Mouse (Mus musculus): ENCODE data around the gene Lta.

The Lta gene

GRCm38 (mm10) chr17:35201787-35202186 lies 3.4 kb downstream of the Lta start, which contains the start of gene Tnf:
TSS of gene Tnf (minus strand) at chr17:35202007.
- 0 out of 2 replicates have a peak, but pooled peaks cover 5% of the 10 kb centered on the region for H3K9me3 ChIP-seq (ENCODE audit: low read length)
- H3K4me3 ChIP-seq (replicated peaks; ENCODE audit: low read length) = no peak within 1 kb of the TSS
- TF ChIP-seq POU5F1 (IDR thresholded peaks at IDR 0.05; ENCODE audit: borderline replicate concordance, low read length) = no peak
- TF ChIP-seq CTCF (conservative IDR thresholded peaks at IDR 0.05; ENCODE audit: low read length) = no peak
- no peak for TF ChIP-seq NANOG (IDR thresholded peaks at IDR 0.05; ENCODE audit: borderline replicate concordance, low read length)
- peaks cover 25% of the 10 kb centered on the region; the same call in 1 of the 2 replicates for H3K4me1 ChIP-seq (replicated peaks; ENCODE audit: low read depth, low read length)
- peaks cover 97% of the 10 kb centered on the region for H3K27me3 ChIP-seq (ENCODE audit: insufficient read depth, low read length)
- H3K36me3 ChIP-seq (ENCODE audit: insufficient read depth, low read length) = no peaks in the 10 kb centered on the region

GRCm38 (mm10) chr17:35201128-35201527 lies 4.0 kb downstream of the Lta start:
- peaks cover 30% of the 10 kb centered on the region for H3K4me1 ChIP-seq (replicated peaks; ENCODE audit: low read depth, low read length)
- no peaks in the 10 kb centered on the region for H3K36me3 ChIP-seq (ENCODE audit: insufficient read depth, low read length)
- H3K4me3 ChIP-seq (replicated peaks; ENCODE audit: low read length) = no peak overlapping the region
- peaks cover 97% of the 10 kb centered on the region for H3K27me3 ChIP-seq (ENCODE audit: insufficient read depth, low read length)
- no peak for TF ChIP-seq NANOG (IDR thresholded peaks at IDR 0.05; ENCODE audit: borderline replicate concordance, low read length)
- TF ChIP-seq CTCF (conservative IDR thresholded peaks at IDR 0.05; ENCODE audit: low read length) = no peak
- TF ChIP-seq POU5F1 (IDR thresholded peaks at IDR 0.05; ENCODE audit: borderline replicate concordance, low read length) = no peak
- H3K9me3 ChIP-seq (ENCODE audit: low read length) = 0 out of 2 replicates have a peak, but pooled peaks cover 5% of the 10 kb centered on the region

GRCm38 (mm10) chr17:35200398-35200797 lies 4.8 kb downstream of the Lta start:
- TF ChIP-seq POU5F1 (IDR thresholded peaks at IDR 0.05; ENCODE audit: borderline replicate concordance, low read length) (no peak), NANOG (IDR thresholded peaks at IDR 0.05; ENCODE audit: borderline replicate concordance, low read length) (no peak), CTCF (conservative IDR thresholded peaks at IDR 0.05; ENCODE audit: low read length) (no peak)
- Histone ChIP-seq H3K9me3 (ENCODE audit: low read length) (0 out of 2 replicates have a peak, but pooled peaks cover 5% of the 10 kb centered on the region), H3K36me3 (ENCODE audit: insufficient read depth, low read length) (no peaks in the 10 kb centered on the region), H3K4me3 (replicated peaks; ENCODE audit: low read length) (no peak overlapping the region), H3K27me3 (ENCODE audit: insufficient read depth, low read length) (peaks cover 98% of the 10 kb centered on the region), H3K4me1 (replicated peaks; ENCODE audit: low read depth, low read length) (peaks cover 34% of the 10 kb centered on the region)

GRCm38 (mm10) chr17:35198946-35199345 lies 6.2 kb downstream of the Lta start:
- Histone ChIP-seq H3K27me3 (ENCODE audit: insufficient read depth, low read length) (peaks cover 98% of the 10 kb centered on the region), H3K4me3 (replicated peaks; ENCODE audit: low read length) (no peak overlapping the region), H3K4me1 (replicated peaks; ENCODE audit: low read depth, low read length) (peaks cover 38% of the 10 kb centered on the region), H3K36me3 (ENCODE audit: insufficient read depth, low read length) (no peaks in the 10 kb centered on the region), H3K9me3 (ENCODE audit: low read length) (0 out of 2 replicates have a peak, but pooled peaks cover 5% of the 10 kb centered on the region)
- no peak for TF ChIP-seq POU5F1 (IDR thresholded peaks at IDR 0.05; ENCODE audit: borderline replicate concordance, low read length)
- TF ChIP-seq CTCF (conservative IDR thresholded peaks at IDR 0.05; ENCODE audit: low read length) = no peak
- TF ChIP-seq NANOG (IDR thresholded peaks at IDR 0.05; ENCODE audit: borderline replicate concordance, low read length) = peak; percentile 93

- TF ChIP-seq CTCF (conservative IDR thresholded peaks at IDR 0.05; ENCODE audit: low read length) = no peak
- TF ChIP-seq NANOG (IDR thresholded peaks at IDR 0.05; ENCODE audit: borderline replicate concordance, low read length) = no peak
- 0 out of 2 replicates have a peak, but pooled peaks cover 5% of the 10 kb centered on the region for H3K9me3 ChIP-seq (ENCODE audit: low read length)
- H3K4me3 ChIP-seq (replicated peaks; ENCODE audit: low read length) = no peak overlapping the region
- H3K27me3 ChIP-seq (ENCODE audit: insufficient read depth, low read length) = peaks cover 98% of the 10 kb centered on the region
- H3K36me3 ChIP-seq (ENCODE audit: insufficient read depth, low read length) = no peaks in the 10 kb centered on the region
- H3K4me1 ChIP-seq (replicated peaks; ENCODE audit: low read depth, low read length) = peaks cover 38% of the 10 kb centered on the region
These were observed 7.1 kb downstream of the Lta start for GRCm38 (mm10) chr17:35198029-35198428.

- no peak overlapping the region for H3K4me3 ChIP-seq (replicated peaks; ENCODE audit: low read length)
- peaks cover 38% of the 10 kb centered on the region for H3K4me1 ChIP-seq (replicated peaks; ENCODE audit: low read depth, low read length)
- peaks cover 94% of the 10 kb centered on the region for H3K27me3 ChIP-seq (ENCODE audit: insufficient read depth, low read length)
- H3K36me3 ChIP-seq (ENCODE audit: insufficient read depth, low read length) = no peaks in the 10 kb centered on the region
- TF ChIP-seq NANOG (IDR thresholded peaks at IDR 0.05; ENCODE audit: borderline replicate concordance, low read length) (no peak), CTCF (conservative IDR thresholded peaks at IDR 0.05; ENCODE audit: low read length) (no peak), POU5F1 (IDR thresholded peaks at IDR 0.05; ENCODE audit: borderline replicate concordance, low read length) (no peak)
- H3K9me3 ChIP-seq (ENCODE audit: low read length) = 0 out of 2 replicates have a peak, but pooled peaks cover 5% of the 10 kb centered on the region
These were observed 8.0 kb downstream of the Lta start for GRCm38 (mm10) chr17:35197126-35197525.

- peak overlapping the region; percentile 73 for H3K4me3 ChIP-seq (replicated peaks; ENCODE audit: low read length)
- H3K4me1 ChIP-seq (replicated peaks; ENCODE audit: low read depth, low read length) = peaks cover 32% of the 10 kb centered on the region
- H3K9me3 ChIP-seq (ENCODE audit: low read length) = 0 out of 2 replicates have a peak, but pooled peaks cover 5% of the 10 kb centered on the region
- no peak for TF ChIP-seq NANOG (IDR thresholded peaks at IDR 0.05; ENCODE audit: borderline replicate concordance, low read length)
- TF ChIP-seq CTCF (conservative IDR thresholded peaks at IDR 0.05; ENCODE audit: low read length) = no peak
- TF ChIP-seq POU5F1 (IDR thresholded peaks at IDR 0.05; ENCODE audit: borderline replicate concordance, low read length) = no peak
- H3K27me3 ChIP-seq (ENCODE audit: insufficient read depth, low read length) = peaks cover 85% of the 10 kb centered on the region
- no peaks in the 10 kb centered on the region for H3K36me3 ChIP-seq (ENCODE audit: insufficient read depth, low read length)
These were observed 8.9 kb downstream of the Lta start for GRCm38 (mm10) chr17:35196321-35196641.

GRCm38 (mm10) chr17:35195631-35196320 lies 9.4 kb downstream of the Lta start:
- Histone ChIP-seq H3K9me3 (ENCODE audit: low read length) (0 out of 2 replicates have a peak, but pooled peaks cover 5% of the 10 kb centered on the region), H3K27me3 (ENCODE audit: insufficient read depth, low read length) (peaks cover 80% of the 10 kb centered on the region), H3K4me3 (replicated peaks; ENCODE audit: low read length) (peak overlapping the region; percentile 73), H3K4me1 (replicated peaks; ENCODE audit: low read depth, low read length) (peaks cover 32% of the 10 kb centered on the region), H3K36me3 (ENCODE audit: insufficient read depth, low read length) (no peaks in the 10 kb centered on the region)
- TF ChIP-seq NANOG (IDR thresholded peaks at IDR 0.05; ENCODE audit: borderline replicate concordance, low read length) (no peak), CTCF (conservative IDR thresholded peaks at IDR 0.05; ENCODE audit: low read length) (peak; percentile 2; the same call in 1 of the 2 replicates), POU5F1 (IDR thresholded peaks at IDR 0.05; ENCODE audit: borderline replicate concordance, low read length) (no peak)

Measured in E14TG2a.4 (cell line).